Mouse (Mus musculus) ES-E14 (cell line): ENCODE measurements around the gene Slc24a4.

Experiments
- MAFK ChIP-seq: IDR thresholded peaks from 2 replicates; pipeline ENCODE4 v1.6.1; 2014; ENCODE audit warnings: mild to moderate bottlenecking, low read depth, low read length, inconsistent platforms; ENCODE audit not compliant: insufficient read depth
- ZC3H11A ChIP-seq: IDR thresholded peaks from 2 replicates; pipeline ENCODE4 v1.6.1; 2012; ENCODE audit warnings: low read depth, mild to moderate bottlenecking, inconsistent platforms, low read length, borderline replicate concordance

DNA sequence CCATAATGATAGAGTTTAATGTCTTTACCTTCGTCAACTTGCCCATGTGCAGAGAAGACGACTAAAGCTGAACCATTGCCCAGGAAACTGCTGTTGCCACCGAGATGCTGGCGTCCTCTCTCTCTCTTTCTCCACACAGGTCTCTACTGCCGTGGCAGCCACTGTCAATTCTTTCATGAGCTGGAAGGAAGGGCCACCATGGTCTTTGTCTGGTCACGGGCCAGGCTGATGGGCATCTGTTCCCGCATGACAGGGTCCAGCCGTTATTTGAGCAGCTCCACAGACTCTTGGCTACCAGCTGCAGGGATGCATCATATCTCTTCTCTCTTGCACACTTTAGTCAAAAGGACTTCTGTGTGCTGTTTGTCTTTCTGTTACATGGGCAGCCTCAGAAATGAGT lies 137.9 kb downstream of the Slc24a4 start:
- TF ChIP-seq MAFK (no peak), ZC3H11A (no peak)
